Mouse (Mus musculus) kidney, embryonic 16.5 days (tissue): ENCODE measurements at regions not wholly inside any gene's neighbourhood (a gene's known extent, or its start where the extent isn't known, plus 50 kb on each side); places are given as distances from the start of the nearest gene placed in this dataset.

Experiments
- ATAC-seq: fragments of 200-750 bp; cut with Nextera tagmentation; 2 replicates; pipeline ENCODE4 v1.8.0; 2017; ENCODE audit warnings: moderate TSS enrichment; ENCODE audit not compliant: low FRiP score, low TSS enrichment
- H3K27ac ChIP-seq: fragments of 300-500 bp; sonication (generic); 2 replicates; pipeline ENCODE4 v1.5.1; 2014; ENCODE audit warnings: low read length
- H3K27me3 ChIP-seq: fragments of 300-500 bp; sonication (generic); 2 replicates; pipeline ENCODE4 v1.6.1; 2014; ENCODE audit warnings: low read length, control low read depth, mixed read lengths; ENCODE audit not compliant: insufficient read depth
- H3K36me3 ChIP-seq: fragments of 300-500 bp; sonication (generic); 2 replicates; pipeline ENCODE4 v1.6.1; 2014; ENCODE audit warnings: low read length, control low read depth, mixed read lengths; ENCODE audit not compliant: insufficient read depth
- H3K4me1 ChIP-seq: fragments of 300-500 bp; sonication (generic); 2 replicates; pipeline ENCODE4 v1.6.1; 2014; ENCODE audit warnings: low read length, control low read depth, mixed read lengths; ENCODE audit not compliant: insufficient read depth
- H3K4me2 ChIP-seq: fragments of 300-500 bp; sonication (generic); replicated peaks from 2 replicates; pipeline ENCODE4 v1.6.1; 2014; ENCODE audit warnings: low read depth, low read length
- H3K4me3 ChIP-seq: fragments of 300-500 bp; sonication (generic); 2 replicates; pipeline ENCODE4 v1.5.1; 2014; ENCODE audit warnings: mild to moderate bottlenecking, low read length
- H3K9ac ChIP-seq: fragments of 300-500 bp; sonication (generic); replicated peaks from 2 replicates; pipeline ENCODE4 v1.6.1; 2014; ENCODE audit warnings: low read length
- H3K9me3 ChIP-seq: fragments of 300-500 bp; sonication (generic); 2 replicates; pipeline ENCODE4 v1.6.1; 2016; ENCODE audit warnings: low read length, control low read depth
- WGBS: fragments of 180-500 bp; shearing (Covaris S2); extraction: QIAGEN DNeasy Blood & Tissue Kit; methylation state at CpG from one replicate; pipeline ENCODE4 v1.1.7; 2014; 5-methylcytosine and 5-hydroxymethylcytosine counted together

DNA sequence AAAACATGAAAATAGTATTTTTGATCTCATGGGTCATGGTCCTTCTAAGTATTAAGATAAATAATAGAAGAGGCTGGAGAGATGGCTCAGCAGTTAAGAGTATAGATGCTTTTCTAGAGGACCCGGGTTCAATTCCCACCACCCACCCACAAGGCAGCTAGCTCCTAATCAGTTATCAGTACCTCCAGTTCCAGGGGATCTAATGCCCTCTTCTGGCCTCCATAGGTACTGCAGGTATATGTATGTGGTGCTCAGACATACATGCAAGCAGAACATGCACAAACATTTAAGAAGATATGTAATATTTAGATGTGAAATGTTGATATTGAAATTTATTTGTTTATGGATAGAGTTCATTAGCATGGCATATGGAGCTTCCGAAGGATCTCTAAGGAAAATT is 56.8 kb upstream of the Prok2 start:
- 86% methylated on average over 2 of the region's 2 CpGs for WGBS
- Histone ChIP-seq H3K4me1 (no peaks in the 10 kb centered on the region; the same call in 1 of the 2 replicates), H3K4me3 (no peak overlapping the region), H3K27me3 (no peaks in the 10 kb centered on the region), H3K27ac (no peak overlapping the region), H3K36me3 (no peaks in the 10 kb centered on the region), H3K4me2 (no peak overlapping the region), H3K9me3 (no peaks in the 10 kb centered on the region), H3K9ac (no peak overlapping the region)
- ATAC-seq, result no peak
